Mouse (Mus musculus): Measurements from ENCODE around the gene Cox6b1. TPM values are rescaled to one million over a fixed set of nuclear protein-coding genes. Genes with fewer than 3 reads are reported as not detected.
A peak's percentile ranks its signal among the peaks of the same experiment; 100 is the strongest.

Cox6b1 gene
- total and polyA plus RNA-seq, 3 experiments, result 611 to 799 TPM; not detected in 1

DNA sequence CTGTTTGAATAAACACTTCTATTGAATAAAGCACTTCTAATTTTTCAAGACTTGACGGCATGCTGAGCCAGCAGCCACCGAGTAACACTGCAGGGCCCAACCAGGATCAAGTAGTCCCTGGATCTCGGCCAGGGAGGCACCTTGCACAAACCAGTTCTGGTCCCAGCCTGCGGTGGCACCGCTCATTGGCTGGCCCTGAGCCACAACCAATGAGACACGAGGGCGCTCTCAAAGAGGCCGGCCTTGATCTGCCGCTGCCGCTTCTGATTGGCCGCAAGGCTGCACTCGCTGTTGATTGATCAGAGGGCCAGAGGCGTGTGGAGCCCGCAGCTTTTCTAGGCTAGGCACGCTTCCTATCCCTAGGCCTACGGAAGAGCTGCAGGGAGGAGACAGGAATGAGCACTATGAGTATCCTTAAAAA lies 26.0 kb downstream of the Cox6b1 start (continued):
- TF ChIP-seq RCOR1 (IDR thresholded peaks at IDR 0.05; ENCODE audit: low read depth, low read length), result 0 out of 2 replicates have a peak, but pooled peaks have one; percentile 32
- TF ChIP-seq MEF2A (IDR thresholded peaks at IDR 0.05; ENCODE audit: extremely low read depth, insufficient replicate concordance, low read depth, low read length, poor library complexity, severe bottlenecking), result no peak
- TF ChIP-seq USF1 (IDR thresholded peaks at IDR 0.05; ENCODE audit: low read depth, low read length), result 0 out of 2 replicates have a peak, but pooled peaks have one; percentile 14
- no peak for TF ChIP-seq GABPA (IDR thresholded peaks at IDR 0.05; ENCODE audit: low read depth, low read length)
- no peak for TF ChIP-seq SMC3 (IDR thresholded peaks at IDR 0.05; ENCODE audit: low read depth, low read length)
- 0 out of 2 replicates have a peak, but pooled peaks have one; percentile 18 for TF ChIP-seq ETS1 (IDR thresholded peaks at IDR 0.05; ENCODE audit: low read depth, low read length)
- TF ChIP-seq MAZ (IDR thresholded peaks at IDR 0.05; ENCODE audit: low read depth, low read length), result peak; percentile 47; the same call in 1 of the 2 replicates
- peak; percentile 73 for TF ChIP-seq MXI1 (IDR thresholded peaks at IDR 0.05; ENCODE audit: low read depth, low read length)
- peak; percentile 70 for TF ChIP-seq HCFC1 (IDR thresholded peaks at IDR 0.05; ENCODE audit: low read depth, low read length)

DNA sequence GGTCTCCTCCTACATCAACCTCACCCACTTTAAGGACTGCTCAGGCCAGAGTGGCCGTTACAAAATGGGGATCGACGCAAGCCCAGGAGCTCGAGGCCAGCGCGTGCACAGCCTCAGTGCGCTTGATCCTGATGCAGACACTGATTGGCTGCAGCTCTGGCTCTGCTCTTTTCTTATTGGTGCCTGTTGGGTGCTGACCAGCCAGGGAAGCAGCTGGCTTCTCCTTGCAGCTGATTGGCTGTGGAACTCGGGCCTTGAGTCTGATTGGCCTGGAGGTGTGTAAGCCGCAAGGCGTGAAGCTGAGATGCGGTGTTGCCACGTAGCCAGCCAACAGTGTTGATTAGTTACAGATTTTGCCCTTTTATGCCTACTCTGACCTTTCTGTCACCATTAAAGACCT lies 27.2 kb downstream of the Cox6b1 start, which contains the start of gene Zbtb32:
TSS of gene Zbtb32 (minus strand) at position 124 of the 400 bp plus-strand sequence.
- no peaks in the 10 kb centered on the region; the same call in 1 of the 2 replicates for H3K79me2 ChIP-seq (ENCODE audit: control insufficient read depth, insufficient read depth, low read length, poor library complexity)
- TF ChIP-seq EP300 (IDR thresholded peaks at IDR 0.05; ENCODE audit: low read depth in 1 of 2, low read length in 2 of 2) (no peak), TBP (IDR thresholded peaks at IDR 0.05; ENCODE audit: low read depth, low read length) (no peak), MAFK (IDR thresholded peaks at IDR 0.05; ENCODE audit: borderline replicate concordance, low read depth, low read length) (no peak), POLR2AphosphoS2 (IDR thresholded peaks at IDR 0.05; ENCODE audit: low read length) (no peak), SMC3 (IDR thresholded peaks at IDR 0.05; ENCODE audit: low read depth, low read length) (no peak), USF2 (IDR thresholded peaks at IDR 0.05; ENCODE audit: borderline replicate concordance in 1 of 2, insufficient read depth in 1 of 2, low read depth in 1 of 2, low read length in 2 of 2) (no peak), GATA1 (IDR thresholded peaks at IDR 0.05; ENCODE audit: low read depth, low read length) (no peak), ETS1 (IDR thresholded peaks at IDR 0.05; ENCODE audit: low read depth, low read length) (no peak), TCF12 (IDR thresholded peaks at IDR 0.05; ENCODE audit: low read depth, low read length) (no peak), ZC3H11A (IDR thresholded peaks at IDR 0.05; ENCODE audit: low read depth, low read length) (no peak), NRF1 (IDR thresholded peaks at IDR 0.05; ENCODE audit: insufficient read depth, low read depth, low read length, poor library complexity, severe bottlenecking) (no peak), RCOR1 (IDR thresholded peaks at IDR 0.05; ENCODE audit: low read depth, low read length) (no peak), TAL1 (IDR thresholded peaks at IDR 0.05; ENCODE audit: low read length) (no peak), UBTF (IDR thresholded peaks at IDR 0.05; ENCODE audit: borderline replicate concordance, insufficient read depth, low read depth, low read length) (no peak), NELFE (IDR thresholded peaks at IDR 0.05; ENCODE audit: low read depth, low read length) (no peak), MXI1 (IDR thresholded peaks at IDR 0.05; ENCODE audit: low read depth, low read length) (no peak), BHLHE40 (IDR thresholded peaks at IDR 0.05; ENCODE audit: borderline replicate concordance, low read depth, low read length) (no peak), JUND (IDR thresholded peaks at IDR 0.05; ENCODE audit: low read depth, low read length) (no peak), RAD21 (IDR thresholded peaks at IDR 0.05; ENCODE audit: low read depth, low read length) (no peak), GABPA (IDR thresholded peaks at IDR 0.05; ENCODE audit: low read depth, low read length) (no peak)
- peaks cover 0 to 6% of the 10 kb centered on the region in 2 experiments; a peak in 2 of 4 replicates for H3K36me3 ChIP-seq (ENCODE audit: control insufficient read depth in 1 of 2, insufficient read depth in 2 of 2, low read length in 2 of 2)
- peak within 1 kb of the TSS; percentile 79 for H3K9ac ChIP-seq (ENCODE audit: control insufficient read depth, low read depth, low read length, poor library complexity, severe bottlenecking)
- H3K9me3 ChIP-seq (replicated peaks; ENCODE audit: insufficient read depth, low read length), result no peaks in the 10 kb centered on the region
- peak within 1 kb of the TSS; percentile 50 to 51 for H3K4me3 ChIP-seq (ENCODE audit: control insufficient read depth in 1 of 2, insufficient read depth in 1 of 2, low read depth in 2 of 2, low read length in 2 of 2)
- no peaks in the 10 kb centered on the region for H3K27me3 ChIP-seq (ENCODE audit: control insufficient read depth in 1 of 2, insufficient read depth in 2 of 2, low read length in 2 of 2)
- H3K4me1 ChIP-seq (ENCODE audit: control insufficient read depth in 1 of 2, insufficient read depth in 2 of 2, low read length in 2 of 2), result peaks cover 2 to 13% of the 10 kb centered on the region in 2 experiments; a peak in 3 of 4 replicates
- peak within 1 kb of the TSS; percentile 82 for H3K27ac ChIP-seq (ENCODE audit: control insufficient read depth, low read depth, low read length)
- DNase-seq (ENCODE audit: low read depth, low spot score), result peak; percentile 39
